Mouse (Mus musculus): ENCODE measurements around the gene Lrrc41. TPM values are rescaled to one million over a fixed set of nuclear protein-coding genes. Genes with fewer than 3 reads are reported as not detected.

The Lrrc41 gene
- total RNA-seq, 2 experiments from 2014 or later, result 60.2 to 68.2 TPM

DNA sequence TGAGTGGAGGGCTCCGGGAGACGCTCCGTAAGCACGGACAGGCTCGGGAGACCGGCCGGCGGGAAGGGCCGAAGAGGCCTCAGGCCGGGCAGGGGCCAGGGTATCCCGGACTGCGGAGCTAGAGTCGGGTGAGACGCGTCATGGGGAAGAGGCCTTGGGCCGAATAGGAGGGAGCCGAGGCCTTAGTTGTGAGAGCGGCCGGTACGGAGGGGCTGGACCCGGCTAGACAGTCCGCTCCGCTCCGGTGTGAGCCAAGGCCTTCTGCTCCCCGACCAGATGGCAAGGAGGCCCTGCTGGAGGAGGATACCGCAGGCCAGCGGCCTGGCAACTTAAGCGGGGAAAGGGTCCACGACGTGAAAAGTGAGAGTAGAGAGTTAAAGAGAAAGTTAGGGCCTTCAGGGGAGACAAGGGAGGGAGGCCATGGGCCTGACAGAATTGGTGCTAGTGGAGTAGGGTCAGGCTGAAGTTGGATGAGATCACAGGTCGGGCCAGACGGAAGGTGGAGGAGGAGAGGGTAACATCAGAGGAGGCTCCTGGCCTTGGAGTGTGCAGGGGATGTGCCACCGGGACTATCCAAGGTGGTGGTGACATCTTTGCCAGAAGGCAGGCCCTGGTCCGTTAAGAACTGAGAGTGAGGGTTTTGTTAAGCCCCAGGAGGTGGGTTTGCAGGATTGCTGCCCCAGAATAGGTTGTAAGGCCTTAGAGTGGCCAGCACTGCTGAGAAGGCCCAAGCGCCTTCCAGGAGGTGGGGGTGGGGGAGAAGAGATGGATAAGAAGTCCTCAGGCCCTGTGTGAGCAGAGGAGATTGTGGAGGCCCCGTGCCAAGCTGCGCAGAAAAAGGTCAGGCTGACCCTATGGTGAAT lies 1.5 kb downstream of the Lrrc41 start:
- peak; percentile 50 for DNase-seq
- intact Hi-C loops (cut with DNase I), result no loop called here

DNA sequence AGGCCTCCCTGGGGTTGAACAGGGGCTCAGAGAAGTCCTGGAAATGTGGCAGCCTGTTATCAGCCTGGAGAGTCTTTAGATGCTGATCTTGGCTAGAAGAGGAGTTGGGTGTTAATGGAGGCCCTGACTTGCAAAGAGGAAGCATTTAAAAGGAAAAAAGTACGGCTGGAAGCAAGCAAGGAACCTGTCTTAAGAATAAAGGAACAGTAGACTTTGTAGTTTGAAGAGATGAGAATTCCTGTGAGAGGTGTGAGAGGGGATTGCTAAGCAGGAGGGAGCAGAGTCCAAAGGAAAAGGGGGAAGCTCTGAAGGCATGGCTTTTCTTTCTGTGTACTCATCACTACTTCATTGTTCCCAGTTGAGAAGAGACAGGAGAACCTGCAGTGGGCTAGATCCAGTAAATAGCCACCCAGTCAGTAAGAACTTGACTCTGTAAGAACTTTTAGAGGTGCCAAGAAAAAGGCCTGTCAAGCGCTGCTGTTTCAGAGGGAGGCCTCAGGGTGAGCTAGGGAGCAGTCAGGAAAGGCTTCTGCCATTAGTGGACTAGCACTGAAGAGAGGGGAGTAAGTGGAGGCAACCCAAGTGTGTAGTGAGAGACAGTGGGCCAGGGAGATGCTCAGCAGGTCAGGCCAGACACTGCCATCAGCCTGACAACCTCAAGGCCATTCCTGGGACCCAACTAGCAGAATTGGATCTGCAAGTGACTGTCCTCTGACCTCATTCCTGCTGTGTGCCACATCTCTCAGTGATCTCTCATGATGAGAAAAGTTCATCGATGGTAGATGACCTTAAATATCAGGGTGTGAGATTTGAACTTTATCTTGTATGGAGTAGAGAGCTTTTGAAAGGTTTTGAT lies 2.4 kb downstream of the Lrrc41 start:
- intact Hi-C loops (cut with DNase I), result no loop called here
- no peak for DNase-seq

DNA sequence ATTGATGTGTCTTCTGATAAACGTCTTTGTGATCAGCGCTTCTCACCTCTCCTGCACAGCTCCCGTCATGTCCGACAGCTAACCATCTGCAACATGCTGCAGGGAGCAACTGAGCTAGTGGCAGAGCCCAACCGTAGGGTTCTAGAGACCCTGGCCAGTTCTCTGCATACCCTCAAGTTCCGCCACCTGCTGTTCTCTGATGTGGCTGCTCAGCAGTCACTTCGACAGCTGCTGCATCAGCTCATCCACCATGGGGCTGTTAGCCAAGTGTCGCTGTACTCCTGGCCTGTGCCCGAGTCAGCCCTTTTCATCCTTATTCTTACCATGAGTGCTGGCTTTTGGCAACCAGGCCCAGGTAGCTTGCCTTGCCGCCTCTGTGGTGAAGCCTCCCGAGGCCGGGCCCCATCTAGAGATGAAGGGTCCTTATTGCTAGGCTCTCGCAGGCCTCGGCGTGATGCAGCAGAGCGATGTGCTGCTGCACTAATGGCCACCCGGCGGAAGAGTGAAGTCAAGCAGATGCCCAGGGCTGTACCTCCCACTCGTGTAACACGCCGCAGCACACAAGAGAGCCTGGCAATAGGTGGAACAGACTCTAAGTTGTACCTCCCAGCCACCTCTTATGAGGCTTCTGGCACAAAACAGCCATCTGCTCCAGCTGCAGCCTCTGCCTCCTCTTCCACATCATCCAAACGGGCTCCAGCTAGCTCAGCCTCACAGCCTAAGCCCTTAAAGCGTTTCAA lies 13.6 kb downstream of the Lrrc41 start:
- DNase-seq, result peak; percentile 76
- intact Hi-C loops (cut with DNase I), result no loop called here

- intact Hi-C loops (cut with DNase I), result no loop called here
- DNase-seq, result no peak
Measured at GRCm38 (mm10) chr4:116096291-116096690, 21.2 kb downstream of the Lrrc41 start.

DNA sequence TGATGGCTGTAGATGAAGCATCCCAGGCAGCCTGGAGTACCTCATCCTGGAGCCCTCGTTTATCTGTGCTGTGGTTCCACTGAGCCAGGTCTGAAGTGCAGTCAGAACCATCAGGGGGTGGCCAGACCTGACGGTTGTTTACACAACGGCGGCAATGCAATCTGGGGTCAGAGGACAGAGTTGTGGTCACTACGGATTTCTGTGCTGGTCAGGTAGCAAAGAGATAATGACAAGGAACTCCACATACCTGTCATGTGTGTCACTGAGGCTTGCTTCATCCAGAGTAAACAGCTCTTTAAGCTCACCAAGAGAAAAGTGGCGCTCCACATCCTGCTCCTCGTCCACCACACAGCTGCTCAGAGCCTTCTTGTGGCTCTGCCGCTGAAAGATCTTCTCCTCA lies 22.1 kb downstream of the Lrrc41 start:
- DNase-seq, result no peak
- intact Hi-C loops (cut with DNase I), result no loop called here

- DNase-seq, result no peak
- intact Hi-C loops (cut with DNase I), result no loop called here
Measured at GRCm38 (mm10) chr4:116100959-116101358, 25.9 kb downstream of the Lrrc41 start.

DNA sequence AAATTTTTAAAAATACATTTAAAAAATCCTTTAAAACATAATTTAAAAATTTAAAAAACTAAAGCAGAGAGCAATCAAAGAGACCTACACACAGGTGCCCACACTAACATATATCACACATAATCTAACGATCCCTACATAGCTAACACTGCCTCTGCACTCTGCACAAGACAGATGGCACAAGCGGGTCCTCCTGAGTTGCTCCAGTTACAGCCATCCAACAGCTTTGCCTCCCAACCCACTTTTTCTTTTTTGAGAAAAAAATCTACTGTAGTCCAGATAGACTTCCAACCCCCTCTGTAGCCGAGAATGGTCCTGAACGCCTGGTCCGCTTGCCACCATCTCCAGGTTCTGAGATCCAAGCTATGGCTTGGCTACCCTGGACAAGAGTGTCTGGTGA lies 30.2 kb downstream of the Lrrc41 start:
- intact Hi-C loops (cut with DNase I), result no loop called here
- no peak for DNase-seq

DNA sequence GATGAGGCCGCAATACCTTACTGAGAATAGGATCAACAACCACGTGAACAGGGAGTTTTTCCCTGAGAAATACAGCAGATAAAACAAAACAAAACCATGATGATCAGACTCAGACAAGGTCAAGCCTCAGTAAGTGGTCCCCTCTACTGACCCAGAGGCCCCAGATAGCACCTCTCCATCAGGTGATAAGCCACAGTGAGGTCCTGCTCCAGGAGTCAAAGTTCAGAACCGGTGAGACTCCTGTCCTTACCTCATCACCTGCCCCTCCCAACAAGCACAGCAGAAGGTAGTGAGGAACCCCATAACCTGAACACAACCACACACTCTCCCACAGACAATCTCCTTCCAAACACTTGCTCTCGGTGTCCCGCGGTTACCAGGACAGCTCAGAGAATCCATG lies 35.6 kb downstream of the Lrrc41 start:
- intact Hi-C loops (cut with DNase I), result no loop called here
- DNase-seq, result no peak

- DNase-seq, result no peak
- intact Hi-C loops (cut with DNase I), result no loop called here
Measured at GRCm38 (mm10) chr4:116111486-116111885, 36.4 kb downstream of the Lrrc41 start.

DNA sequence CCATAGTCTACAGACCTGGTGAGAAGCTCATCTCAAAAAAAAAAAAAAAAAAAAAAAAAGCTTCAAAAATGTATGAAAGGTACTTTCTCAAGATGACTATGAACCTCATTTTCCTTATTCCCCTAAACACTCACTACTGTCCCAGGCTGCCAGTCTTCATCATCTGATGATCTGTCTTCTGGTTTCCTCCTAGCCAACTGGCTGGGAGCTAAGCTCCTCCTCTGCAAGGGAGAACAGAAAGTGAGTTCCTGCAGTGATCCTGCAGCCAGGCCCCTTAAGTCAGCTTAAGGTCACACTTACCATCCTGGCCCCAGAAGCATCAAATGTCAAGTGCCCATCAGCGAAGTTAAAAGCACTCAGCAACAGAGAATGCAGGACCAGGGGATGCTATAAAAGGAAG lies 47.7 kb downstream of the Lrrc41 start:
- intact Hi-C loops (cut with DNase I), result no loop called here
- DNase-seq, result no peak

GRCm38 (mm10) chr4:116123602-116124519 lies 48.8 kb downstream of the Lrrc41 start, which contains the start of the genes Rad54l and Pomgnt1:
Gene Rad54l, minus strand, starts transcription at chr4:116123690.
Gene Pomgnt1, plus strand, starts transcription at chr4:116123840.
- intact Hi-C loops (cut with DNase I), result no loop called here
- DNase-seq, result peak; percentile 92

GRCm38 (mm10) chr4:116125803-116126386 lies 50.8 kb downstream of the Lrrc41 start:
- intact Hi-C loops (cut with DNase I), result no loop called here
- no peak for DNase-seq

- intact Hi-C loops (cut with DNase I), result no loop called here
- no peak for DNase-seq
Measured at GRCm38 (mm10) chr4:116127956-116128355, 52.9 kb downstream of the Lrrc41 start.

GRCm38 (mm10) chr4:116133126-116133525 lies 58.1 kb downstream of the Lrrc41 start:
- DNase-seq, result no peak
- intact Hi-C loops (cut with DNase I), result no loop called here

- intact Hi-C loops (cut with DNase I), result no loop called here
- DNase-seq, result no peak
Measured at GRCm38 (mm10) chr4:116134990-116135389, 59.9 kb downstream of the Lrrc41 start.

GRCm38 (mm10) chr4:116137421-116137996 lies 62.4 kb downstream of the Lrrc41 start:
- DNase-seq, result no peak
- intact Hi-C loops (cut with DNase I), result no loop called here

- no peak for DNase-seq
- intact Hi-C loops (cut with DNase I), result loop anchor here (10.0 kb wide), 1 partner anchor 854 kb away; the partner anchor contains the start of genes Hectd3 and Urod
Measured at GRCm38 (mm10) chr4:116140801-116141574, 65.9 kb downstream of the Lrrc41 start.

DNA sequence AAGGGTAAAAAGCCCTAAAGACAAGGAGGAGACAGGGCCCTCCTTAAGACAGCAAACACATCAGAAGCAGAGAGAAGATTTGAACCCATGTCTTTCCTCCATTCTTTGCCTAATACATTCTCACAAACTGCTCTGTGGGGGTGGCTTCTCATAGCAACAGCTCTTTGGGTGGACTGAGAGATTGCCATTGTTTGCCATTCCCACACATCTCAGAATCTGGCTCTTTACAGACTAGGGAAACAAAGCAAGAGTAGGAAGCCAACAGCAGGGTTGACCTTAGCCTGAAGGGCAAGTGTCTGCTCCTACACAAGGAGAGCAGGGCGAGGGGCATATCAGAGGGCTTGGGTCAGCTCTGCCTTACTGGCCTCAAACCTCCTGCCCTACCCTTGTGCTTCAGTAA lies 66.7 kb downstream of the Lrrc41 start:
- intact Hi-C loops (cut with DNase I), result loop anchor here (10.0 kb wide), 1 partner anchor 853 kb away; the partner anchor contains the start of genes Hectd3 and Urod
- no peak for DNase-seq
